Mouse (Mus musculus) lung, embryonic 14.5 days (tissue): ENCODE data around the gene Mt4. TPM values are rescaled to one million over a fixed set of nuclear protein-coding genes. Genes with fewer than 3 reads are reported as not detected.
"Not testable (repeated sequence)": the region's sequence is repeated elsewhere in the genome, so short reads cannot be mapped to it uniquely, and the experiment has no call there.

Experiments
- ATAC-seq: fragments of 200-750 bp; cut with Nextera tagmentation; 2 replicates; pipeline ENCODE4 v1.8.0; 2017; ENCODE audit warnings: mild to moderate bottlenecking, moderate TSS enrichment, moderate library complexity; ENCODE audit not compliant: insufficient read depth
- DNase-seq: peaks from one replicate; pipeline ENCODE4 v3.0.0-alpha.2; 2015
- H3K27ac ChIP-seq: fragments of 300-500 bp; sonication (generic); 2 replicates; pipeline ENCODE4 v1.5.1; 2014; ENCODE audit warnings: low read depth, mild to moderate bottlenecking, moderate library complexity
- H3K27me3 ChIP-seq: fragments of 300-500 bp; sonication (generic); 2 replicates; pipeline ENCODE4 v1.6.1; 2014; ENCODE audit warnings: low read length, control low read depth; ENCODE audit not compliant: insufficient read depth
- H3K36me3 ChIP-seq: fragments of 300-500 bp; sonication (generic); 2 replicates; pipeline ENCODE4 v1.6.1; 2014; ENCODE audit warnings: control low read depth; ENCODE audit not compliant: insufficient read depth
- H3K4me1 ChIP-seq: fragments of 300-500 bp; sonication (generic); 2 replicates; pipeline ENCODE4 v1.6.1; 2014; ENCODE audit warnings: antibody characterized with exemption, control low read depth; ENCODE audit not compliant: insufficient read depth
- H3K4me2 ChIP-seq: fragments of 300-500 bp; sonication (generic); 2 replicates; pipeline ENCODE4 v1.6.1; 2014; ENCODE audit warnings: mild to moderate bottlenecking
- H3K4me3 ChIP-seq: fragments of 300-500 bp; sonication (generic); 2 replicates; pipeline ENCODE4 v1.5.1; 2014; ENCODE audit warnings: low read depth, low read length
- H3K9ac ChIP-seq: fragments of 300-500 bp; sonication (generic); 2 replicates; pipeline ENCODE4 v1.6.1; 2014
- H3K9me3 ChIP-seq: fragments of 300-500 bp; sonication (generic); 2 replicates; pipeline ENCODE4 v1.6.1; 2016; ENCODE audit warnings: low read depth, low read length, control low read depth
- CTCF ChIP-seq: IDR thresholded peaks from 2 replicates; pipeline ENCODE4 v1.5.1; 2016; ENCODE audit warnings: antibody characterized with exemption, low read depth
- WGBS: fragments of 180-500 bp; shearing (Covaris S2); extraction: QIAGEN DNeasy Blood & Tissue Kit; methylation state at CpG from one replicate; pipeline ENCODE4 v1.1.7; 2014; 5-methylcytosine and 5-hydroxymethylcytosine counted together
- polyA plus RNA-seq: library from polyadenylated mRNA; unstranded; fragments of >200 nt; fragmentation: Nextera tagmentation; extraction: Ambion mirVana; gene quantifications from 2 replicates; pipeline ENCODE4 v1.2.1, GENCODE M21; 2014

Mt4 gene
- polyA plus RNA-seq, 1 experiment from 2014 or later: not detected

GRCm38 (mm10) chr8:94154537-94154936 lies 17.5 kb downstream of the Mt4 start:
- no peak overlapping the region for H3K4me2 ChIP-seq
- peaks cover 8% of the 10 kb centered on the region; the same call in 1 of the 2 replicates for H3K27me3 ChIP-seq
- no peak for TF ChIP-seq CTCF
- no peak overlapping the region for H3K9ac ChIP-seq
- H3K4me1 ChIP-seq: 0 out of 2 replicates have a peak, but pooled peaks cover 3% of the 10 kb centered on the region
- no peaks in the 10 kb centered on the region for H3K9me3 ChIP-seq
- H3K36me3 ChIP-seq: no peaks in the 10 kb centered on the region
- ATAC-seq (no peak), DNase-seq (peak; percentile 21)
- no peak overlapping the region for H3K4me3 ChIP-seq
- WGBS: 24% methylated on average over 6 of the region's 6 CpGs
- no peak overlapping the region for H3K27ac ChIP-seq

- H3K9me3 ChIP-seq: no peaks in the 10 kb centered on the region
- no peaks in the 10 kb centered on the region for H3K36me3 ChIP-seq
- DNase-seq (peak; percentile 29), ATAC-seq (no peak)
- H3K9ac ChIP-seq: no peak overlapping the region
- no peak for TF ChIP-seq CTCF
- 0 out of 2 replicates have a peak, but pooled peaks cover 3% of the 10 kb centered on the region for H3K4me1 ChIP-seq
- 69% methylated on average over 4 of the region's 4 CpGs for WGBS
- peaks cover 8% of the 10 kb centered on the region; the same call in 1 of the 2 replicates for H3K27me3 ChIP-seq
- no peak overlapping the region for H3K4me2 ChIP-seq
- H3K4me3 ChIP-seq: no peak overlapping the region
- no peak overlapping the region for H3K27ac ChIP-seq
These were observed 19.1 kb downstream of the Mt4 start for GRCm38 (mm10) chr8:94156092-94156491.

- not testable (repeated sequence) for H3K9me3 ChIP-seq, H3K27ac ChIP-seq, H3K27me3 ChIP-seq, H3K9ac ChIP-seq, H3K36me3 ChIP-seq, H3K4me1 ChIP-seq, H3K4me3 ChIP-seq, H3K4me2 ChIP-seq, ATAC-seq, DNase-seq
- WGBS: 57% methylated on average over 8 of the region's 8 CpGs
These were observed 28.8 kb downstream of the Mt4 start for GRCm38 (mm10) chr8:94165772-94166171.

- 7% methylated on average over 6 of the region's 6 CpGs for WGBS
- H3K9me3 ChIP-seq: no peaks in the 10 kb centered on the region
These were observed 30.2 kb downstream of the Mt4 start for GRCm38 (mm10) chr8:94167244-94167643.

GRCm38 (mm10) chr8:94169547-94169946 lies 32.5 kb downstream of the Mt4 start:
- DNase-seq (no peak), ATAC-seq (no peak)
- no peaks in the 10 kb centered on the region for H3K36me3 ChIP-seq
- H3K9me3 ChIP-seq: no peaks in the 10 kb centered on the region
- no peak overlapping the region for H3K27ac ChIP-seq
- no peak for TF ChIP-seq CTCF
- no peak overlapping the region for H3K4me3 ChIP-seq
- 79% methylated on average over 5 of the region's 5 CpGs for WGBS
- peaks cover 42% of the 10 kb centered on the region for H3K27me3 ChIP-seq
- H3K9ac ChIP-seq: no peak overlapping the region
- H3K4me2 ChIP-seq: no peak overlapping the region
- H3K4me1 ChIP-seq: 0 out of 2 replicates have a peak, but pooled peaks cover 7% of the 10 kb centered on the region

More at GRCm38 (mm10) chr8:94167244-94167643, 30.2 kb downstream of the Mt4 start:
- peaks cover 19% of the 10 kb centered on the region for H3K27me3 ChIP-seq
- H3K27ac ChIP-seq: no peak overlapping the region
- H3K36me3 ChIP-seq: no peaks in the 10 kb centered on the region
- peak; percentile 96 for DNase-seq
- H3K9ac ChIP-seq: no peak overlapping the region
- ATAC-seq: peak; percentile 76; the same call in 1 of the 2 replicates
- TF ChIP-seq CTCF: peak; percentile 96
- no peak overlapping the region for H3K4me3 ChIP-seq
- 0 out of 2 replicates have a peak, but pooled peaks cover 7% of the 10 kb centered on the region for H3K4me1 ChIP-seq
- H3K4me2 ChIP-seq: 0 out of 2 replicates have a peak overlapping the region, but pooled peaks have one; percentile 15

- Histone ChIP-seq H3K4me2 (peak overlapping the region; percentile 75), H3K4me3 (peak overlapping the region; percentile 43), H3K9me3 (no peaks in the 10 kb centered on the region), H3K27ac (no peak overlapping the region), H3K9ac (no peak overlapping the region), H3K4me1 (0 out of 2 replicates have a peak, but pooled peaks cover 7% of the 10 kb centered on the region), H3K36me3 (no peaks in the 10 kb centered on the region), H3K27me3 (peaks cover 59% of the 10 kb centered on the region)
- ATAC-seq: no peak
- WGBS: 30% methylated on average over 10 of the region's 10 CpGs
- peak; percentile 46 for DNase-seq
- no peak for TF ChIP-seq CTCF
These were observed 34.3 kb downstream of the Mt4 start for GRCm38 (mm10) chr8:94171321-94171755.

- peak within 1 kb of the TSS; percentile 43 for H3K4me3 ChIP-seq
- no peak for TF ChIP-seq CTCF
- peak; percentile 69 for ATAC-seq
- peak within 1 kb of the TSS; percentile 75 for H3K4me2 ChIP-seq
- H3K27me3 ChIP-seq: peaks cover 67% of the 10 kb centered on the region
- H3K9me3 ChIP-seq: no peaks in the 10 kb centered on the region
- H3K4me1 ChIP-seq: 0 out of 2 replicates have a peak, but pooled peaks cover 7% of the 10 kb centered on the region
- peak within 1 kb of the TSS; percentile 51 for H3K9ac ChIP-seq
- no peaks in the 10 kb centered on the region for H3K36me3 ChIP-seq
- DNase-seq: peak; percentile 60
- peak within 1 kb of the TSS; percentile 18; the same call in 1 of the 2 replicates for H3K27ac ChIP-seq
- under 1% methylated on average over 55 of the region's 56 CpGs for WGBS
These were observed 35.2 kb downstream of the Mt4 start, which contains the start of gene Mt2 for GRCm38 (mm10) chr8:94172075-94172808. TSS of gene Mt2 (plus strand) at chr8:94172664.
